Mouse (Mus musculus) liver, embryonic 14.5 days (tissue): ENCODE data around the gene 6330409D20Rik. TPM values are rescaled to one million over a fixed set of nuclear protein-coding genes. Genes with fewer than 3 reads are reported as not detected.
A peak's percentile ranks its signal among the peaks of the same experiment; 100 is the strongest.

Source experiments
- ATAC-seq: fragments of 200-750 bp; cut with Nextera tagmentation; 2 replicates; pipeline ENCODE4 v1.8.0; 2017; ENCODE audit warnings: moderate number of reproducible peaks, mild to moderate bottlenecking, moderate library complexity; ENCODE audit not compliant: insufficient read depth
- DNase-seq, 3 experiments: peaks; one replicate each; pipeline ENCODE4 v3.0.0-alpha.2; 2012 to 2013; ENCODE audit warnings: low read depth in 3 of 3, low spot score in 3 of 3
- H3K27ac ChIP-seq: fragments of 300-500 bp; sonication (generic); 2 replicates; pipeline ENCODE4 v1.5.1; 2014; ENCODE audit warnings: moderate library complexity, mild to moderate bottlenecking, control low read depth, inconsistent platforms
- H3K27me3 ChIP-seq: fragments of 300-500 bp; sonication (generic); 2 replicates; pipeline ENCODE4 v1.6.1; 2014; ENCODE audit warnings: mild to moderate bottlenecking, low read length, moderate library complexity; ENCODE audit not compliant: control insufficient read depth, insufficient read depth
- H3K36me3 ChIP-seq: fragments of 300-500 bp; sonication (generic); replicated peaks from 2 replicates; pipeline ENCODE4 v1.6.1; 2014; ENCODE audit warnings: low read depth; ENCODE audit not compliant: control insufficient read depth, insufficient read depth
- H3K4me1 ChIP-seq, 2 experiments: fragments of 200-500 bp in 1 of 2; fragments of 300-500 bp in 1 of 2; sonication (generic) in 1 of 2; replicated peaks; 2 replicates each; pipeline ENCODE4 v1.6.1; 2012 to 2014; ENCODE audit warnings: antibody characterized with exemption in 1 of 2, inconsistent platforms in 1 of 2, low read length in 1 of 2; ENCODE audit not compliant: control insufficient read depth in 2 of 2, insufficient read depth in 2 of 2
- H3K4me2 ChIP-seq: fragments of 300-500 bp; sonication (generic); 2 replicates; pipeline ENCODE4 v1.6.1; 2014; ENCODE audit warnings: low read depth, mild to moderate bottlenecking, control low read depth, moderate library complexity
- H3K4me3 ChIP-seq, 2 experiments: fragments of 200-500 bp in 1 of 2; fragments of 300-500 bp in 1 of 2; sonication (generic) in 1 of 2; 2 replicates each; pipeline ENCODE4 v1.5.1; 2012 to 2014; ENCODE audit warnings: low read depth in 2 of 2, low read length in 2 of 2, mild to moderate bottlenecking in 2 of 2, control low read depth in 1 of 2, inconsistent platforms in 1 of 2, moderate library complexity in 1 of 2; ENCODE audit not compliant: insufficient read depth in 1 of 2
- H3K9ac ChIP-seq: fragments of 300-500 bp; sonication (generic); replicated peaks from 2 replicates; pipeline ENCODE4 v1.6.1; 2014; ENCODE audit warnings: mild to moderate bottlenecking, control low read depth, moderate library complexity
- H3K9me3 ChIP-seq: fragments of 300-500 bp; sonication (generic); 2 replicates; pipeline ENCODE4 v1.6.1; 2016; ENCODE audit warnings: low read length, mixed read lengths; ENCODE audit not compliant: control insufficient read depth
- CTCF ChIP-seq: IDR thresholded peaks from 2 replicates; pipeline ENCODE4 v1.5.1; 2016; ENCODE audit warnings: antibody characterized with exemption, low read depth, control low read depth
- EP300 ChIP-seq: IDR thresholded peaks from 2 replicates; pipeline ENCODE4 v1.6.1; 2016; ENCODE audit warnings: antibody characterized with exemption, low read depth
- WGBS: fragments of 180-500 bp; shearing (Covaris S2); extraction: QIAGEN DNeasy Blood & Tissue Kit; methylation state at CpG from one replicate; pipeline ENCODE4 v1.1.7; 2014; ENCODE audit not compliant: insufficient replicate concordance; 5-methylcytosine and 5-hydroxymethylcytosine counted together
- polyA plus RNA-seq, 2 experiments: library from polyadenylated mRNA; depleted of rRNA in 1 of 2; stranded (reverse) in 1 of 2; unstranded in 1 of 2; fragments of >200 nt; fragmentation: Nextera tagmentation in 1 of 2; extraction: Ambion mirVana in 1 of 2; gene quantifications; 2 replicates each; pipeline versions ENCODE4 v1.2.1 to v1.2.3; 2012 to 2014

6330409D20Rik gene
- polyA plus RNA-seq, 2 experiments = 0.07 TPM; not detected in 1

- no peak for DNase-seq
- Histone ChIP-seq H3K27me3 (no peaks in the 10 kb centered on the region), H3K27ac (no peak overlapping the region), H3K4me1 (peaks cover 12 to 23% of the 10 kb centered on the region in 2 experiments), H3K4me3 (no peak overlapping the region), H3K4me2 (no peak overlapping the region), H3K9me3 (no peaks in the 10 kb centered on the region), H3K36me3 (peaks cover 52% of the 10 kb centered on the region), H3K9ac (no peak overlapping the region)
- ATAC-seq = no peak
- WGBS = 42% methylated on average over 5 of the region's 5 CpGs
- TF ChIP-seq CTCF = no peak
Measured at GRCm38 (mm10) chr2:32710425-32710824, 30.4 kb downstream of the 6330409D20Rik start.

DNA sequence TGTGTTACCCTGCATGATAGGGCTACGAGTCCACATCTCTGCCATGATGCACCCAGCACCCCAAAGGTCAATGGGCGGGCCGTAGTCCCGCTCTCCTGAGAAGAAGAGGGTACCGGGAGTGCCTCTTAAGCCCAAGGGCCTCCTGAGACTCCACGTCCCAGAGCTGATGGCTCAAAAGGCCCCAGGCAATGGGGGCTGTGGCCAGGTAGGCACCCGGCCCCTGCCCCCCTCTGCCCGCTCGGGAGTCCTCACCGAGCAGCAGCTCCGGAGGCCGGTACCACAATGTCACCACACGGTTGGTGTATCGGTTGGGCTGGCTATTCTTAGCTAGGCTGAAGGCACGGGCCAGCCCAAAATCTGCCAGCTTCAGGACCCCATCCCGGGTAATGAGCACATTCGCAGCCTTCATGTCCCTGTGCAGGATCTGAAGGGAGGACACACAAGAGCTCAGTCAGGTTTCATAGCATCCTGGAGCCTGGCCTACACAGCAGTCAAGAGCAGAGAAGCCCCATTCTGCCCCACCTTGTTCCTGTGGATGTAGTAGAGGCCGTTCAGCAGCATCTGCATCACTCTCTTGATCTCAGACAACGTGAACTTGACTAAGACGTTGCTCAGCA, 31.2 kb downstream of the 6330409D20Rik start:
- Histone ChIP-seq H3K4me2 (no peak overlapping the region), H3K4me1 (peaks cover 12 to 17% of the 10 kb centered on the region in 2 experiments), H3K9ac (no peak overlapping the region), H3K4me3 (no peak overlapping the region), H3K36me3 (peaks cover 52% of the 10 kb centered on the region), H3K27me3 (no peaks in the 10 kb centered on the region), H3K27ac (no peak overlapping the region), H3K9me3 (no peaks in the 10 kb centered on the region)
- 87% methylated on average over 20 of the region's 20 CpGs for WGBS
- DNase-seq = no peak
- no peak for ATAC-seq
- TF ChIP-seq EP300 (no peak), CTCF (no peak)

DNA sequence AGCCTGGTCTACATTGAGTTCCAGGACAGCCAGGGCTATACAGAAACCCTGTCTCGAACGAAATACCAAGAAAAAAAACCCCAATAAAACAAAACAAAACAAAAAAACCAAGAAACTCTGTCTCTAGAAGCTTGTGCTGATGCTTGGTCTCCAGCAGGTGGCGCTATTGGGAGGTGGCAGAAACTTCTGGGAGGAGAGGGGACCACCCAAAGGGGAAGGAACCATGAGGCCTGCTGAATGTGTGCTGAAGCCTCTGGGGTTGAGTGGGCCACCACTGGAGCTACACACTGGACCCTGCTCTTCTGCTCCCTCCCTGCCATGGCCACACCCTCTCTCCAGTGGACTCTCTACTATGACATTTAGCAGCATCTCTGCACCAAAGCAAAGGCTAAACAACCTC, 32.2 kb downstream of the 6330409D20Rik start:
- Histone ChIP-seq H3K36me3 (peaks cover 52% of the 10 kb centered on the region), H3K4me1 (peaks cover 8 to 9% of the 10 kb centered on the region in 2 experiments), H3K9me3 (no peaks in the 10 kb centered on the region), H3K27ac (no peak overlapping the region), H3K9ac (no peak overlapping the region), H3K4me2 (no peak overlapping the region), H3K4me3 (no peak overlapping the region), H3K27me3 (no peaks in the 10 kb centered on the region)
- DNase-seq (no peak), ATAC-seq (no peak)
- TF ChIP-seq EP300 = no peak
- TF ChIP-seq CTCF = peak; percentile 92
- 20% methylated on average over 3 of the region's 3 CpGs for WGBS

DNA sequence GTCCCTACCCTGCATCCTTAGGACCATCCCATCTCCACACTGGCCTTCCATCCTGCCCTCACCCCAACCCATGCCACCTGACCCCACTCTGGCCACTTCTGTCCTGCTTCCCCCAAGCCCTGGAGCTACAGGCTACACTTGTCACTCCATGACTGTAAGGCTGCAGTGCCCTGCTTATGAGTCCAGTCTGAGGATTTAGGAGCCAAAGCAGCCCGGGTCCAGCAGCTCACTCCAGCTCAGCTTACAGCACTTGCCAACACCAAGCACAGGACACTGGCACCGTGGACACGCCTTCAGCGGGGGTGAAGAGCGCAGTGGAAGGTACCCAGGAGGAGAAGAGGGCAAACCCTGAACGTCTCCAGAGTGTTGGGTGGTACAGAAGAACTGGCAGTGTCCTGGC, 33.8 kb downstream of the 6330409D20Rik start:
- peaks cover 52% of the 10 kb centered on the region for H3K36me3 ChIP-seq

GRCm38 (mm10) chr2:32705018-32705417, 35.8 kb downstream of the 6330409D20Rik start:
- no peak for DNase-seq
- Histone ChIP-seq H3K27me3 (no peaks in the 10 kb centered on the region), H3K27ac (no peak overlapping the region), H3K9ac (no peak overlapping the region), H3K4me2 (no peak overlapping the region), H3K4me1 (0 out of 4 replicates have a peak, but pooled peaks cover 0 to 2% of the 10 kb centered on the region in 2 experiments), H3K36me3 (peaks cover 44% of the 10 kb centered on the region), H3K9me3 (no peaks in the 10 kb centered on the region), H3K4me3 (no peak overlapping the region)
- TF ChIP-seq CTCF = no peak
- TF ChIP-seq EP300 = no peak
- no peak for ATAC-seq
- WGBS = 88% methylated on average over 7 of the region's 7 CpGs

More for the DNA sequence above, 33.8 kb downstream of the 6330409D20Rik start:
- TF ChIP-seq CTCF = no peak
- TF ChIP-seq EP300 = no peak
- DNase-seq (no peak), ATAC-seq (no peak)
- no peak overlapping the region for H3K4me2 ChIP-seq
- WGBS = 87% methylated on average over 6 of the region's 6 CpGs
- no peak overlapping the region for H3K4me3 ChIP-seq
- H3K9ac ChIP-seq = no peak overlapping the region
- no peaks in the 10 kb centered on the region for H3K27me3 ChIP-seq
- H3K4me1 ChIP-seq = peaks cover 7 to 8% of the 10 kb centered on the region in 2 experiments
- H3K9me3 ChIP-seq = no peaks in the 10 kb centered on the region
- no peak overlapping the region for H3K27ac ChIP-seq
